Mouse (Mus musculus) heart, embryonic 15.5 days (tissue): ENCODE measurements around the gene Car4. TPM values are rescaled to one million over a fixed set of nuclear protein-coding genes. Genes with fewer than 3 reads are reported as not detected.

Experiments used
- ATAC-seq: fragments of 200-750 bp; cut with Nextera tagmentation; replicated peaks from 2 replicates; pipeline ENCODE4 v1.8.0; 2017; ENCODE audit warnings: low read depth, moderate TSS enrichment; ENCODE audit not compliant: insufficient number of reproducible peaks, insufficient read depth, low FRiP score
- H3K27ac ChIP-seq: fragments of 300-500 bp; sonication (generic); 2 replicates; pipeline ENCODE4 v1.5.1; 2015; ENCODE audit warnings: mild to moderate bottlenecking, inconsistent platforms
- H3K27me3 ChIP-seq: fragments of 300-500 bp; sonication (generic); 2 replicates; pipeline ENCODE4 v1.6.1; 2015; ENCODE audit warnings: inconsistent platforms
- H3K36me3 ChIP-seq: fragments of 300-500 bp; sonication (generic); 2 replicates; pipeline ENCODE4 v1.6.1; 2015; ENCODE audit warnings: mild to moderate bottlenecking, inconsistent platforms
- H3K4me1 ChIP-seq: fragments of 300-500 bp; sonication (generic); replicated peaks from 2 replicates; pipeline ENCODE4 v1.6.1; 2015; ENCODE audit warnings: inconsistent platforms
- H3K4me2 ChIP-seq: fragments of 300-500 bp; sonication (generic); 2 replicates; pipeline ENCODE4 v1.6.1; 2015; ENCODE audit warnings: inconsistent platforms, mild to moderate bottlenecking, moderate library complexity
- H3K4me3 ChIP-seq: fragments of 300-500 bp; sonication (generic); 2 replicates; pipeline ENCODE4 v1.5.1; 2015; ENCODE audit warnings: mild to moderate bottlenecking, inconsistent platforms
- H3K9ac ChIP-seq: fragments of 300-500 bp; sonication (generic); 2 replicates; pipeline ENCODE4 v1.6.1; 2015; ENCODE audit warnings: mild to moderate bottlenecking, inconsistent platforms
- H3K9me3 ChIP-seq: fragments of 300-500 bp; sonication (generic); replicated peaks from 2 replicates; pipeline ENCODE4 v1.6.1; 2016; ENCODE audit warnings: inconsistent platforms
- WGBS: fragments of 180-500 bp; shearing (Covaris S2); methylation state at CpG from one replicate; pipeline ENCODE4 v1.1.7; 2015; ENCODE audit warnings: mixed read lengths; 5-methylcytosine and 5-hydroxymethylcytosine counted together
- polyA plus RNA-seq: library from polyadenylated mRNA; unstranded; fragments of >200 nt; fragmentation: Nextera tagmentation; extraction: Ambion mirVana; gene quantifications from 2 replicates; pipeline ENCODE4 v1.2.1, GENCODE M21; 2015

Gene Car4
- 0.60 and 0.90 TPM in 2 replicates for polyA plus RNA-seq

DNA sequence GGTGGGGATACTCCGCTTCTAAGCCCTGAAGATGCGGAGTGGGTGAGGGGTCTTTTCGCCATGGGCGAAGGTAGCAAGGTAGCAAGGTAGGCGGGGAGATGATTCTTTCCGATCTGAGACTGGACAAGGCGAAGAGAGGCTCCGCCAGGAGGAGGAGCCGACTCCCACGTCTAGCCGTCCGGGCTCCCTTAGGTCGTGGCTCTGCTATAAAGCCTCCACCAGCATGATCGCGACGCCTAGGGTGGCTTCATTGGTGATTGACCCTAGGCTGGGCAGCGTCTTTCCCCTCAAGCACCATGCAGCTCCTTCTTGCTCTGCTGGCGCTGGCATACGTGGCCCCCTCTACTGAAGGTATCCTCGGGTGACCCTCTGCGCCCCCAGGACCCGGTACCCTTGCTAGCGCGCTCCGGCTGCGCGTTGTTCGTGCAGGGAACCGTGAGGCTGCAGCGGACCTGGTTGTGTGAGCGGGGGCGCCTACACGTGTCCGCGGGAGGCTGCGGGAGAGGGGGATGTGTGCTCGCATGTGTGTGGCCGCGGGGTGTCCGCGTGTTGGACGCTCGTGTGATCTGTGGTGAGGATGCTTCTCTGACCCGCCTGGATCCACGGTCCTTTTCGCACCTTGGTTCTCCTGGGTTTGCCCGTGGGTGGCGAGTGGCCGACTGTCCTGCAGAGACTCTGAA lies at the start of gene Car4:
Car4 (plus strand) TSS at position 196 of the 680 bp plus-strand sequence.
- peak within 1 kb of the TSS; percentile 7; the same call in 1 of the 2 replicates for H3K9ac ChIP-seq
- peaks cover 45% of the 10 kb centered on the region for H3K27me3 ChIP-seq
- peak within 1 kb of the TSS; percentile 61 for H3K4me2 ChIP-seq
- no peaks in the 10 kb centered on the region for H3K36me3 ChIP-seq
- peak within 1 kb of the TSS; percentile 40 for H3K4me3 ChIP-seq
- no peak within 1 kb of the TSS for H3K27ac ChIP-seq
- under 1% methylated on average over 49 of the region's 49 CpGs for WGBS
- no peak for ATAC-seq
- peaks cover 29% of the 10 kb centered on the region for H3K4me1 ChIP-seq
- no peaks in the 10 kb centered on the region for H3K9me3 ChIP-seq

DNA sequence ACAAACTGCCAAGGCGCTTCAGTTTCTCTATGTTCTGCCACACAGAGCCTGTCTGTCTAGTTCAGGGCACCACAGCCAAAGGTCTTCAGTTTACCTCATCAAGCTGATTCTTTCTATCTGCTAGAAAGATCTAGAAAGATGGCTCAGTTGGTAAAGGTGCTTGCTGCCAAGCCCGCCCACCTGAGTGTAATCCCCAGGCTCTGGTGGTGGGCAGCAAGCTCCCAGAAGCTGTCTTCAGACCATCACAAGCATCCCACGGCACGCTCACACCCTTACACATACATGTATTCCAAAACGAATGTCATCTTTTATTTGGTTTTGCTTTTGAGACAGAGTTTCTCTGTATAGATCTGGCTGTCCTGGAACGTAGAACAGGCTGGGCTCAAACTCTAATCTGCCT lies 49.1 kb upstream of the Car4 start:
- no peak for ATAC-seq
- Histone ChIP-seq H3K36me3 (peaks cover 79% of the 10 kb centered on the region), H3K4me1 (no peaks in the 10 kb centered on the region), H3K27ac (no peak overlapping the region), H3K9ac (no peak overlapping the region), H3K4me3 (no peak overlapping the region), H3K9me3 (no peaks in the 10 kb centered on the region), H3K4me2 (no peak overlapping the region), H3K27me3 (no peaks in the 10 kb centered on the region)
- WGBS: 87% methylated on average over 6 of the region's 6 CpGs

DNA sequence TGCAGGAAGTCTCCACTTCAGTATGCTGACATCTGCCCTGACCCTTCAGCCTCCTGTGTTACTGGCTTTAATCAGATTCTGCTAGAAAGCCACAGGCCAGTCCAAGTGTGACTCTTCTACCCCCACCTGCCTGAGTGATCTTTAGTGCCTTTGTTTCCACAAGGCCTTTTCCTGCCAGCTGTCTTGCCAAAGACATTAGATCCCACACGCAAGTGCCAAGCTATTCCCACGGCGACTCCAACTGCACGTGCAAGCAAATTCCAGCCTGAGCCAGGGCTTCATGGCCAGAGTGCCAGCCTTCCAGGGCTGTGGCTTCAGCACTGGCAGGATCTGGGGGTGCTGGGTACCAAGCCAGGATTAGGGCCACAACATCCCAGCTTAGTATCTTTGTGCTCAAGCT lies 47.2 kb upstream of the Car4 start:
- no peak overlapping the region for H3K4me2 ChIP-seq
- H3K27ac ChIP-seq: no peak overlapping the region
- no peaks in the 10 kb centered on the region for H3K9me3 ChIP-seq
- H3K4me1 ChIP-seq: peaks cover 4% of the 10 kb centered on the region
- H3K9ac ChIP-seq: no peak overlapping the region
- H3K36me3 ChIP-seq: peaks cover 64% of the 10 kb centered on the region
- no peaks in the 10 kb centered on the region for H3K27me3 ChIP-seq
- WGBS: 77% methylated on average over 4 of the region's 4 CpGs
- no peak for ATAC-seq
- H3K4me3 ChIP-seq: no peak overlapping the region

DNA sequence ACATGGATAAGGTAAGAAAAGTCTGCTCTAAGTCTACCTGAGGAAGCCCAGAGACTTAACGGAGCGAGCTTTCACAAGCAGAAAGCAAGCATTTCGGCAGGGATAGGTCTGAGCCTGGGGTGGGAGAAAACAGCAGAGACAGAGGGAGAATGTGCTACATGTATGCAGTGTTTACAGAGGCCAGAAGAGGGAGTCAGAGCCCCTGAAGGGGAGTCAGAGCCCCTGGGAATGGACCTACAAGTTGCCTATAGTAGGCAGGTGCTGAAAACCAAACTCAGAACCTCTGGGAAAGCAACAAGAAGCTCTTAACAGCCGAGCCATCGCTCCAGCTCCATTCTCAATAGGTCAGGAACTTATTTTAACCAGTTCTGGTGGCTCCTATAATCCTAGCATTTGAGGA lies 42.9 kb upstream of the Car4 start:
- Histone ChIP-seq H3K36me3 (peaks cover 28% of the 10 kb centered on the region), H3K4me2 (no peak overlapping the region)
- WGBS: 74% methylated on average over 5 of the region's 5 CpGs

DNA sequence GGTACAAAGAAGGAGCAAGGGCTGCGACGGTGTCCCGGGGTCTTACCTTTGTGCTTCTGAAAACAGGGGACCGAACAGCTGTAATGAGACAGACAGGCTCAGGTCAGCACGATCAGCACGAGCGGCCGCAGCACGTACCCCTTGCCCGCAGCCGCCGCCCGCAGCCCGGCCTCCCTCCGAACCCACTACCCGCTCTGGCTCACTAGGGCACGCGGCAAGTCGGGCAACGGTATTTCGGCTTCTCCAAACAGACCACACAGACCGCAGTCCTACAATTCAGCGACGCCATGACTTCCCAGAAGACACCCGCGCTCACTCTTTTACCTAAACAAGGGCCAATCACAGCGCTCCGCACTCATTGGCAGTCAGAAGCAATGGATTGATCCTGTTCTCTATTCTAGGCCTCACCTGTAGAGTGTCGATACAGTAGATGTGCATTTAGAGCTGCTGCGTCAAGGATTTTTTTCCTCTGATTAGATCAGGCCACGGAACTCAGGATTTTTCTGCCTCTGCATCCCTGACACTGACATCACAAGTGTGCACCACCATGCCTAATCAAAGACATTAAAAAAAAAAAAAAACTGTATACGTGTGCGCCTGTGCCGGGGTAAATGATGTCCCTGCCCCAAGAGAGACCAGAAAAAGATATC lies 41.4 kb upstream of the Car4 start, which contains the start of gene Znhit3:
Znhit3 (minus strand) TSS at position 314 of the 650 bp plus-strand sequence.
- no peaks in the 10 kb centered on the region for H3K27me3 ChIP-seq
- peaks cover 15% of the 10 kb centered on the region for H3K36me3 ChIP-seq
- H3K9ac ChIP-seq: peak within 1 kb of the TSS; percentile 73
- peaks cover 6% of the 10 kb centered on the region for H3K4me1 ChIP-seq
- 4% methylated on average over 34 of the region's 34 CpGs for WGBS
- peak within 1 kb of the TSS; percentile 67 for H3K4me3 ChIP-seq
- peak; percentile 82 for ATAC-seq
- H3K4me2 ChIP-seq: peak within 1 kb of the TSS; percentile 73
- no peaks in the 10 kb centered on the region for H3K9me3 ChIP-seq
- no peak within 1 kb of the TSS for H3K27ac ChIP-seq

More for the DNA sequence above, 42.9 kb upstream of the Car4 start:
- H3K4me3 ChIP-seq: no peak overlapping the region
- no peak overlapping the region for H3K9ac ChIP-seq
- H3K27me3 ChIP-seq: no peaks in the 10 kb centered on the region
- H3K27ac ChIP-seq: no peak overlapping the region
- no peaks in the 10 kb centered on the region for H3K9me3 ChIP-seq
- ATAC-seq: no peak
- peaks cover 6% of the 10 kb centered on the region for H3K4me1 ChIP-seq

DNA sequence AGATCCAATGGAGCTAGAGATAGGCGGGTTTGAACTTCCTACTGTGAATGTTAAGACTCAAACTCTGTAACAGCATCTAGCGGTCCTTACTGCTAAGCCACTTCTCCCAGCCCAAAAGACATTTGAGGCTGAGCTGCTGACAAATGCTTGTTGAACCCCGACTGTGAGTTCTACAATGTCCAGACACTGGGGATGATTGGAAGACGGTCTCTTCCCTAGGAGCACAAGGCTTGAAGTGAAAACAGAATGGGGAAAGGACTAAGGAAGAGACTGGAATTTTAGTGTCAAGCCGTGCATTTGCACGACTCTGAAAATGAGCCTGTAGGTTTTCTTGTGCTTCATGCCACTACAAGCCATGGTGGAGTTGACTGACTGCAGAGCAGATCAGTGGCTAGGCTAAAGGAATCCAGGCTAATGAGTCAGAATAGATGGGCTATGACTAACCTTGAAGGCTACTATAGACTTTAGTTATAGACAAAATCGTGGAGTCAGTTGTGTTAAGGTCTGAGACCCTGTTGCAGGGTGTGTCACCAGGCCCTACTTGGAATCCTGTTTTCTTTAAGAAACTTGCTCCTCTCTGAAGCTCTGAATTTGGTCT lies 40.8 kb upstream of the Car4 start:
- Histone ChIP-seq H3K27ac (no peak overlapping the region), H3K9me3 (no peaks in the 10 kb centered on the region), H3K4me3 (peak overlapping the region; percentile 67), H3K4me1 (peaks cover 6% of the 10 kb centered on the region), H3K9ac (0 out of 2 replicates have a peak overlapping the region, but pooled peaks have one; percentile 24), H3K27me3 (no peaks in the 10 kb centered on the region), H3K4me2 (peak overlapping the region; percentile 73), H3K36me3 (peaks cover 11% of the 10 kb centered on the region; the same call in 1 of the 2 replicates)
- 52% methylated on average over 7 of the region's 7 CpGs for WGBS
- no peak for ATAC-seq

DNA sequence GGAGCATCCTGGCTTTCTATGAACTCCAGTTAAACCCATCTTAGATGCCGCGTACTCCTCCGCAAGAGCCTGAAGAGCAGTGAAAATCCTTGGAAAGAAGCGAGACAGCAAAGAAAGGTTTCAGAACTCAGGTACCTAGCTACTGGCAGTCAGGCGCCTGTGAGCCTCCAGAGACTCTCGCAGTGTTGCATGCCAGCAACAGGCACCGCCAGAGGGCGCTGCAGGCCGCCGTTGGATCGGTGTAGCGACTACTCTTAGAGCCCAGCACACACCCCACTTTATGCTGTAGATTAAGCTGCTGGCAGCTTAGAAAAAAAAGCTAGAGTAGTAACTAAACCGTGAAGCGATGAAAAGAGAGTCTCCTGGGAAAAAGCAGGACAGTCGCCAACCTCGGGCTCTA lies 39.2 kb upstream of the Car4 start:
- 6% methylated on average over 16 of the region's 16 CpGs for WGBS
- Histone ChIP-seq H3K4me2 (peak overlapping the region; percentile 43), H3K9me3 (no peaks in the 10 kb centered on the region), H3K27me3 (no peaks in the 10 kb centered on the region), H3K4me1 (peaks cover 6% of the 10 kb centered on the region), H3K4me3 (no peak overlapping the region), H3K36me3 (peaks cover 2% of the 10 kb centered on the region; the same call in 1 of the 2 replicates), H3K9ac (no peak overlapping the region), H3K27ac (no peak overlapping the region)
- ATAC-seq: no peak; the same call in 1 of the 2 replicates

DNA sequence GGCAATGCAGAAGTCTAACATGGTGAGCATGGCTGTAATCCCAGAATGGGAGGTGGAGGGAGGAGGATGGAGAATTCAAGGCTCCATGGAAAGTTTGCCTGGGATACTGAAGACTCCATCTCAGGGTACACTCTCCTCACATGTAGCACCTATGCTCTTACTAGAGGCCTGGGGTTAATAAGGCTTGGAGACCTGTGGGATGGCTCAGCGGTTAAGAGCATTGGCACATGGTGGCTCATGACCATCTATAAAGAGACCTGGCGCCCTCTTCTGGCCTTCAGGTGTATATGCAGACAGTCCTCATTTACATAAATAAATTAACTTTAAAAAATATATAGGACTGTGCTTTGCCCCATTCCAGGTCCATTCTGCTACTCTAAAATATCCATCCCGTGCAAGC lies 38.3 kb upstream of the Car4 start:
- H3K4me2 ChIP-seq: no peak overlapping the region
- no peaks in the 10 kb centered on the region for H3K27me3 ChIP-seq
- no peak overlapping the region for H3K4me3 ChIP-seq
- no peaks in the 10 kb centered on the region for H3K36me3 ChIP-seq
- H3K27ac ChIP-seq: no peak overlapping the region
- no peak overlapping the region for H3K9ac ChIP-seq
- H3K9me3 ChIP-seq: no peaks in the 10 kb centered on the region
- no peak for ATAC-seq
- 37% methylated on average over 3 of the region's 3 CpGs for WGBS
- peaks cover 6% of the 10 kb centered on the region for H3K4me1 ChIP-seq

DNA sequence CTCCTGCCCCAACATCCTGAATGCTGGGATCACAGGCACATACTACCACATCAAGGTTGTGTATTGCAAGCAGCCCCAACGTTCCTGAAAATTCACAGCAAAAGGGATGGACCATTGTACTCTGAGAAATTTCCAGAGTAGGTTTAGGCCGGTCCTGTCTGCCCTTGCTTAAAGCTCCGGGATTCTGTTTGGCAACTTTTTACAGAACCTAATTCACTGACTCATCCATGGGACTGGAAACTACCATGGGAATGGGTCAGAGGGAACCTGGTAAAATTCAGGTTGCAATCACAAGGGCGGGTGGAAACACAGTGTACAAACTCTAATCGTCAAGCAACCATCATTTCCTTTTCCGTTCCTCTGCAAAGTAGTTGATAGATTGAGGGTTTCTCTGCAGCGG lies 37.6 kb upstream of the Car4 start:
- Histone ChIP-seq H3K4me2 (no peak overlapping the region), H3K4me1 (peaks cover 6% of the 10 kb centered on the region), H3K9ac (no peak overlapping the region), H3K27ac (no peak overlapping the region), H3K9me3 (no peaks in the 10 kb centered on the region), H3K36me3 (no peaks in the 10 kb centered on the region), H3K27me3 (no peaks in the 10 kb centered on the region), H3K4me3 (no peak overlapping the region)
- WGBS: 48% methylated on average over 7 of the region's 7 CpGs
- no peak for ATAC-seq

DNA sequence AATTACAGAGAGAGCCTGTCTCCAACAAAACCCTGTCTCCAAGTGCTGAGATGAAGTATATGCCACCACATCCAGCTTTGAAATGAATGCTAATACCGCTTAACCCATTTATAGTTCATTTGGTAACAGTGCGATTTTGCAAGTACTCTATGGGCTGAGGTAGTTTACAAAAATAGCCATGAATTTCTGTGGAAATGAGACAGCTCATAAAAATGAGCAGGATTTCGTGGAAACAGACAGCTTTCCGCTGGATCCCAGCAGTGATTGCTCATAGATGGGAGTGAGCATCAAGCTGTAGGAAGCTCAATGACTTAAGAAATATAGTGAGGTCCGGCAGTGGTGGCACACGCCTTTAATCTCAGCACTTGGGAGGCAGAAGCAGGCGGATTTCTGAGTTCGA lies 36.6 kb upstream of the Car4 start:
- no peaks in the 10 kb centered on the region for H3K36me3 ChIP-seq
- no peak overlapping the region for H3K9ac ChIP-seq
- no peak for ATAC-seq
- no peaks in the 10 kb centered on the region; the same call in 1 of the 2 replicates for H3K4me1 ChIP-seq
- no peak overlapping the region for H3K4me2 ChIP-seq
- no peak overlapping the region for H3K4me3 ChIP-seq
- H3K9me3 ChIP-seq: no peaks in the 10 kb centered on the region
- H3K27me3 ChIP-seq: no peaks in the 10 kb centered on the region
- no peak overlapping the region for H3K27ac ChIP-seq
- 76% methylated on average over 8 of the region's 8 CpGs for WGBS

DNA sequence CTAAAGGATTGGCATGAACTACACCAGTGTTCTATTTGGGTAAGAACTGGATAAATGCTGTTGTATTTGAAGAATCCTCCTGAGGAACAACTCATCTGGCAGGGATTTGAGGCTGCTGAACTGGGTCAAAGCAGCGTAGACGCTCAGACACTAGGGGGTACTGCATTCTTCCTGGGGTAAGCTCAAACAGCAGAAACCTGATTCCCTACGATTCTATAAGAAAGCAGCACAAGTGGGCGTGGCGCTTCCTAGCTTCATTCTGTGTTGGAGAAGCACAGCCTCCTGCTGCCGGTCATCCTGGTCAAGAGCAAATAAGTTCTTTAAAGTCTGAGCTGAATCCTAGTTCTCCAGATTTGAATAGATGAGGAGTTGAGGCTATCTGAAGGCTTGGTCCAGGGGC lies 25.3 kb upstream of the Car4 start:
- Histone ChIP-seq H3K36me3 (no peaks in the 10 kb centered on the region), H3K4me1 (no peaks in the 10 kb centered on the region), H3K27ac (no peak overlapping the region), H3K9me3 (no peaks in the 10 kb centered on the region), H3K4me2 (no peak overlapping the region), H3K9ac (no peak overlapping the region), H3K4me3 (no peak overlapping the region), H3K27me3 (no peaks in the 10 kb centered on the region)
- ATAC-seq: no peak
- 13% methylated on average over 6 of the region's 6 CpGs for WGBS
